Mouse (Mus musculus): ENCODE results near the gene Igfbp2.

GRCm38 (mm10) chr1:72869681-72870614, 45.6 kb downstream of the Igfbp2 start:
- no peak for TF ChIP-seq CTCF (IDR thresholded peaks at IDR 0.05; ENCODE audit: low read depth)
- TF ChIP-seq EP300 (IDR thresholded peaks at IDR 0.05; ENCODE audit: low read depth): no peak
